Mouse (Mus musculus) lung, adult 2 months (tissue): Measurements from ENCODE around the gene Bnip1.

ENCODE experiments used
- CTCF ChIP-seq: fragments of 200-500 bp; IDR thresholded peaks from 2 replicates; pipeline ENCODE4 v1.5.1; 2011; ENCODE audit warnings: mild to moderate bottlenecking, low read length, control low read depth; ENCODE audit not compliant: insufficient read depth
- POLR2A ChIP-seq: fragments of 200-500 bp; IDR thresholded peaks from 2 replicates; pipeline ENCODE4 v1.6.1; 2011; ENCODE audit warnings: low read depth, mild to moderate bottlenecking, control low read depth, low read length, borderline replicate concordance; ENCODE audit errors: extremely low read depth

DNA sequence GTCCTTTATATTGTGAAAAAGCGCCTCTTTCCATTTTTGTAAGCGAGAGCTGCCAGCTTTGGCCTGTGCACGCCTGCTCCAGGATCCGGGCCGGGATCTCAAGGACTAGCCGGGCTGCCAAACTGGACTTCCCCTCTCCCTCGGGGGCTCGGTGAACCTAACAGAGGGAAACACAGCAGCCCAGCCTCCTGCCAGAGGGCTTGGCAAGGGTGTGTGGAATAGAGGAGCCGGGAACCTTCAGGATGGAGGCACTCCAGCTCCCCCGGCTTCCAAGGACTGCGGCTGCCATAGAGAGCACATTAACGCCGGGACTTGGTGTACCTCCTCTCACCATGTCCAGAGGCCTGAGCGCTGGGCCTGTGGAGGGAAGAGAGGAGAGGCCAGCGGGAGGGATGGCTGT lies 11.2 kb downstream of the Bnip1 start:
- TF ChIP-seq POLR2A (no peak), CTCF (no peak)
